Mouse (Mus musculus): ENCODE data around the gene Adgrl3. TPM values are rescaled to one million over a fixed set of nuclear protein-coding genes. Genes with fewer than 3 reads are reported as not detected.

Adgrl3 gene
- polyA plus RNA-seq (2015; fragmentation: Nextera tagmentation; extraction: Ambion mirVana), result 1.9 and 2.0 TPM in 2 replicates

GRCm38 (mm10) chr5:81019590-81020254 lies at the start of gene Adgrl3:
Gene Adgrl3, plus strand, starts transcription at chr5:81020138.
- ATAC-seq (ENCODE audit: low read depth) (no peak), DNase-seq (no peak)
- no peak within 1 kb of the TSS; the same call in 1 of the 2 replicates for H3K27ac ChIP-seq
- no peaks in the 10 kb centered on the region for H3K36me3 ChIP-seq
- 0% methylated on average over 53 of the region's 70 CpGs for WGBS (ENCODE audit: insufficient replicate concordance)
- peak within 1 kb of the TSS; percentile 53 for H3K4me3 ChIP-seq (replicated peaks)
- peaks cover 63% of the 10 kb centered on the region for H3K27me3 ChIP-seq
- H3K4me2 ChIP-seq, result peak within 1 kb of the TSS; percentile 65
- no peaks in the 10 kb centered on the region for H3K4me1 ChIP-seq (replicated peaks)
- no peaks in the 10 kb centered on the region for H3K9me3 ChIP-seq (replicated peaks)
- no peak within 1 kb of the TSS for H3K9ac ChIP-seq

GRCm38 (mm10) chr5:81019166-81019565 lies 772 bp upstream of the Adgrl3 start:
- WGBS (ENCODE audit: insufficient replicate concordance), result 21% methylated on average over 3 of the region's 3 CpGs
- no peaks in the 10 kb centered on the region for H3K9me3 ChIP-seq (replicated peaks)
- no peak for ATAC-seq (ENCODE audit: low read depth)
- no peaks in the 10 kb centered on the region for H3K4me1 ChIP-seq (replicated peaks)
- H3K4me2 ChIP-seq, result peak overlapping the region; percentile 65
- H3K4me3 ChIP-seq (replicated peaks), result peak overlapping the region; percentile 53
- H3K27me3 ChIP-seq, result peaks cover 60% of the 10 kb centered on the region
- no peak for DNase-seq
- no peak overlapping the region for H3K9ac ChIP-seq
- H3K36me3 ChIP-seq, result no peaks in the 10 kb centered on the region
- H3K27ac ChIP-seq, result no peak overlapping the region

GRCm38 (mm10) chr5:81020281-81021005 lies 505 bp downstream of the Adgrl3 start:
- Histone ChIP-seq H3K9me3 (replicated peaks) (no peaks in the 10 kb centered on the region), H3K27me3 (peaks cover 63% of the 10 kb centered on the region), H3K36me3 (no peaks in the 10 kb centered on the region), H3K9ac (no peak overlapping the region), H3K27ac (no peak overlapping the region; the same call in 1 of the 2 replicates), H3K4me2 (peak overlapping the region; percentile 65), H3K4me3 (replicated peaks) (peak overlapping the region; percentile 53), H3K4me1 (replicated peaks) (no peaks in the 10 kb centered on the region)
- no peak for ATAC-seq (ENCODE audit: low read depth)
- no peak for DNase-seq
- WGBS (ENCODE audit: insufficient replicate concordance), result under 1% methylated on average over 55 of the region's 67 CpGs

GRCm38 (mm10) chr5:81021006-81021320 lies 1.0 kb downstream of the Adgrl3 start:
- 0% methylated on average over 6 of the region's 6 CpGs for WGBS (ENCODE audit: insufficient replicate concordance)
- Histone ChIP-seq H3K9me3 (replicated peaks) (no peaks in the 10 kb centered on the region), H3K9ac (no peak overlapping the region), H3K4me2 (peak overlapping the region; percentile 65), H3K27me3 (peaks cover 63% of the 10 kb centered on the region), H3K4me3 (replicated peaks) (peak overlapping the region; percentile 53), H3K27ac (no peak overlapping the region), H3K4me1 (replicated peaks) (no peaks in the 10 kb centered on the region), H3K36me3 (no peaks in the 10 kb centered on the region)
- DNase-seq, result no peak
- ATAC-seq (ENCODE audit: low read depth), result no peak

GRCm38 (mm10) chr5:81021331-81021863 lies 1.5 kb downstream of the Adgrl3 start:
- peak overlapping the region; percentile 65 for H3K4me2 ChIP-seq
- no peak for ATAC-seq (ENCODE audit: low read depth)
- no peak overlapping the region for H3K9ac ChIP-seq
- no peaks in the 10 kb centered on the region for H3K4me1 ChIP-seq (replicated peaks)
- H3K27ac ChIP-seq, result no peak overlapping the region
- 1% methylated on average over 39 of the region's 39 CpGs for WGBS (ENCODE audit: insufficient replicate concordance)
- H3K4me3 ChIP-seq (replicated peaks), result peak overlapping the region; percentile 53
- H3K36me3 ChIP-seq, result no peaks in the 10 kb centered on the region
- peaks cover 63% of the 10 kb centered on the region for H3K27me3 ChIP-seq
- DNase-seq, result no peak
- H3K9me3 ChIP-seq (replicated peaks), result no peaks in the 10 kb centered on the region

GRCm38 (mm10) chr5:81021864-81022305 lies 1.9 kb downstream of the Adgrl3 start:
- H3K9ac ChIP-seq, result no peak overlapping the region
- 3% methylated on average over 21 of the region's 21 CpGs for WGBS (ENCODE audit: insufficient replicate concordance)
- H3K9me3 ChIP-seq (replicated peaks), result no peaks in the 10 kb centered on the region
- no peaks in the 10 kb centered on the region for H3K36me3 ChIP-seq
- H3K27ac ChIP-seq, result no peak overlapping the region
- ATAC-seq (ENCODE audit: low read depth) (no peak), DNase-seq (no peak)
- no peaks in the 10 kb centered on the region for H3K4me1 ChIP-seq (replicated peaks)
- peak overlapping the region; percentile 53 for H3K4me3 ChIP-seq (replicated peaks)
- peak overlapping the region; percentile 65 for H3K4me2 ChIP-seq
- peaks cover 63% of the 10 kb centered on the region for H3K27me3 ChIP-seq

- peak overlapping the region; percentile 53 for H3K4me3 ChIP-seq (replicated peaks)
- H3K4me1 ChIP-seq (replicated peaks), result no peaks in the 10 kb centered on the region
- DNase-seq (no peak), ATAC-seq (ENCODE audit: low read depth) (no peak)
- peak overlapping the region; percentile 65 for H3K4me2 ChIP-seq
- no peaks in the 10 kb centered on the region for H3K9me3 ChIP-seq (replicated peaks)
- WGBS (ENCODE audit: insufficient replicate concordance), result 7% methylated on average over 24 of the region's 24 CpGs
- no peaks in the 10 kb centered on the region for H3K36me3 ChIP-seq
- peaks cover 63% of the 10 kb centered on the region for H3K27me3 ChIP-seq
- H3K9ac ChIP-seq, result no peak overlapping the region
- no peak overlapping the region for H3K27ac ChIP-seq
These were observed 2.6 kb downstream of the Adgrl3 start for GRCm38 (mm10) chr5:81022306-81023071.

GRCm38 (mm10) chr5:81023923-81024715 lies 4.2 kb downstream of the Adgrl3 start:
- no peak for DNase-seq
- H3K9me3 ChIP-seq (replicated peaks), result no peaks in the 10 kb centered on the region
- 55% methylated on average over 17 of the region's 17 CpGs for WGBS (ENCODE audit: insufficient replicate concordance)
- peaks cover 50% of the 10 kb centered on the region for H3K27me3 ChIP-seq
- H3K4me3 ChIP-seq (replicated peaks), result no peak overlapping the region
- no peaks in the 10 kb centered on the region for H3K36me3 ChIP-seq
- H3K27ac ChIP-seq, result no peak overlapping the region
- no peak for ATAC-seq (ENCODE audit: low read depth)
- no peak overlapping the region for H3K9ac ChIP-seq
- no peaks in the 10 kb centered on the region for H3K4me1 ChIP-seq (replicated peaks)
- H3K4me2 ChIP-seq, result no peak overlapping the region

GRCm38 (mm10) chr5:81028875-81029274 lies 8.9 kb downstream of the Adgrl3 start:
- ATAC-seq (ENCODE audit: low read depth) (no peak), DNase-seq (no peak)
- no peaks in the 10 kb centered on the region for H3K9me3 ChIP-seq (replicated peaks)
- no peaks in the 10 kb centered on the region for H3K36me3 ChIP-seq
- no peak overlapping the region for H3K27ac ChIP-seq
- H3K4me3 ChIP-seq (replicated peaks), result no peak overlapping the region
- no peak overlapping the region for H3K4me2 ChIP-seq
- no peak overlapping the region for H3K9ac ChIP-seq
- peaks cover 6% of the 10 kb centered on the region for H3K27me3 ChIP-seq
- H3K4me1 ChIP-seq (replicated peaks), result no peaks in the 10 kb centered on the region
- WGBS (ENCODE audit: insufficient replicate concordance), result 42% methylated on average over 2 of the region's 2 CpGs

GRCm38 (mm10) chr5:81037091-81037490 lies 17.2 kb downstream of the Adgrl3 start:
- DNase-seq (no peak), ATAC-seq (ENCODE audit: low read depth) (no peak)

GRCm38 (mm10) chr5:81043875-81044274 lies 23.9 kb downstream of the Adgrl3 start:
- H3K4me3 ChIP-seq (replicated peaks), result no peak overlapping the region
- H3K27me3 ChIP-seq, result no peaks in the 10 kb centered on the region
- H3K9ac ChIP-seq, result no peak overlapping the region
- H3K4me2 ChIP-seq, result no peak overlapping the region
- H3K4me1 ChIP-seq (replicated peaks), result no peaks in the 10 kb centered on the region
- DNase-seq (no peak), ATAC-seq (ENCODE audit: low read depth) (no peak)
- no peak overlapping the region for H3K27ac ChIP-seq
- H3K9me3 ChIP-seq (replicated peaks), result no peaks in the 10 kb centered on the region
- H3K36me3 ChIP-seq, result no peaks in the 10 kb centered on the region

More at GRCm38 (mm10) chr5:81037091-81037490, 17.2 kb downstream of the Adgrl3 start:
- Histone ChIP-seq H3K4me3 (replicated peaks) (no peak overlapping the region), H3K4me1 (replicated peaks) (no peaks in the 10 kb centered on the region), H3K9ac (no peak overlapping the region), H3K9me3 (replicated peaks) (no peaks in the 10 kb centered on the region), H3K27ac (no peak overlapping the region), H3K36me3 (no peaks in the 10 kb centered on the region), H3K4me2 (no peak overlapping the region), H3K27me3 (no peaks in the 10 kb centered on the region)

All from liver, embryonic 13.5 days (tissue).